Mouse (Mus musculus): ENCODE results near the gene Hormad1.

DNA sequence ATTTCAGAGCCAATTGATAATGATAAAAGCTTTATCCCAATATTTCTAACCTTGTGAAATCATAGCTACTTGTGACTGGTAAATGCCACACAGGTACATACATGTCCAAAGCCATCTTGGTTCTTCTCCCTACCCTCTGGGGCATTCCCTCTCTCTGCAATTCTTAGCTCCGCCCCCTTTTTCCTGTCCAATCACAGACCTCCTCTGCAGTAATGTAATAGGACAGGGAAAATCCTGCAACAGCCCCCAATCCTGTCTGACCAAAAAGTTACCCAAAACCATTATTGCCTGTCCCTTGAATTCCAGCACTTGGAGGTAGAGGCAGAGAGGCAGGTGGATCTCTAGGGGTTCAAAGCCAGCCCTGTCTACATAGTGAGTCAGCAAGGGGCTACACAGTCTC is 61.8 kb downstream of the Hormad1 start:
- no peak for TF ChIP-seq ZC3H11A (IDR thresholded peaks at IDR 0.05; ENCODE audit: borderline replicate concordance, low read depth, low read length)
- TF ChIP-seq CHD2 (IDR thresholded peaks at IDR 0.05; ENCODE audit: low read depth, low read length) = no peak

Data from ES-E14 (cell line).